Mouse (Mus musculus) heart, postnatal 0 days (tissue): ENCODE results near the gene Ugt1a8.

ENCODE experiments used
- CTCF ChIP-seq: IDR thresholded peaks from 2 replicates; pipeline ENCODE4 v1.5.1; 2016; ENCODE audit warnings: antibody characterized with exemption, control low read depth, low read depth
- EP300 ChIP-seq: IDR thresholded peaks from 2 replicates; pipeline ENCODE4 v1.6.1; 2016; ENCODE audit warnings: antibody characterized with exemption, low read depth

GRCm38 (mm10) chr1:88070902-88071301 is 16.7 kb upstream of the Ugt1a8 start:
- TF ChIP-seq CTCF (no peak), EP300 (no peak)
